Mouse (Mus musculus): ENCODE results near the gene Gm17409.

DNA sequence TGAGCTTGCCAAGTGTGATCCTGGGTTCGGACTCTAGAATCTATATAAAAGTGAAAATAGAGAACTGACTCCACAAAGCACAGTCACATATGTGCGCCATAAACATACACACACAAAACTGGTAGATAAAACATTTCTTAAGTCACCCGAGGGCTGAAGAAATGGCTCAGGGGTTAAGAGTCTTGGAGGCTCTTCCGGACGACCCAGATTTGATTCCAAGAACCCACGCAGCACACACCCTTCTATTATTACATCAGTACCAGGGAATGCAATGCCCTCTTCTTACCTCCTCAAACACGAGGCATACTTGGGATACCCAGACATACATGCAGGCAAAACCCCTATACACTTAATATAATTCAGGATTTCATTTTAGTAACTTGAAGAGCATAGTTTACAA, at the start of gene Gm17409:
- TF ChIP-seq CTCF (IDR thresholded peaks at IDR 0.05; ENCODE audit: low read depth, low read length) = no peak
- no peak for TF ChIP-seq POLR2A (IDR thresholded peaks at IDR 0.05; ENCODE audit: extremely low read depth, insufficient read depth, low read length)
